Mouse (Mus musculus) olfactory bulb, adult 2 months (tissue): ENCODE measurements around the gene Msmb. TPM values are rescaled to one million over a fixed set of nuclear protein-coding genes. Genes with fewer than 3 reads are reported as not detected.
"Not testable (repeated sequence)": the region's sequence is repeated elsewhere in the genome, so short reads cannot be mapped to it uniquely, and the experiment has no call there.

Experiments used
- H3K27ac ChIP-seq: fragments of 200-500 bp; 2 replicates; pipeline ENCODE4 v1.5.1; 2012; ENCODE audit warnings: low read depth, low read length; ENCODE audit not compliant: insufficient read depth
- H3K4me1 ChIP-seq: fragments of 200-500 bp; 2 replicates; pipeline ENCODE4 v1.6.1; 2012; ENCODE audit warnings: low read length; ENCODE audit not compliant: control insufficient read depth, insufficient read depth
- H3K4me3 ChIP-seq: fragments of 200-500 bp; 2 replicates; pipeline ENCODE4 v1.5.1; 2012; ENCODE audit warnings: mild to moderate bottlenecking, low read depth, low read length, moderate library complexity; ENCODE audit not compliant: insufficient read depth
- CTCF ChIP-seq: fragments of 200-500 bp; IDR thresholded peaks from 2 replicates; pipeline ENCODE4 v1.5.1; 2012; ENCODE audit warnings: low read depth, mild to moderate bottlenecking, low read length, moderate library complexity; ENCODE audit not compliant: insufficient read depth
- POLR2A ChIP-seq: fragments of 200-500 bp; IDR thresholded peaks from 2 replicates; pipeline ENCODE4 v1.6.1; 2012; ENCODE audit warnings: mild to moderate bottlenecking, low read depth, low read length, moderate library complexity; ENCODE audit not compliant: insufficient read depth
- WGBS: fragments of 180-500 bp; shearing (Covaris S2); methylation state at CpG from one replicate; pipeline ENCODE4 v1.1.7; 2018; 5-methylcytosine and 5-hydroxymethylcytosine counted together
- polyA plus RNA-seq: library from polyadenylated mRNA; stranded (reverse); fragments of >200 nt; gene quantifications from 2 replicates; pipeline ENCODE4 v1.2.4, GENCODE M21; 2012; ENCODE audit warnings: low replicate concordance; ENCODE audit not compliant: missing spikeins, insufficient read depth, insufficient read length

Msmb gene
- polyA plus RNA-seq, 1 experiment: not detected

DNA sequence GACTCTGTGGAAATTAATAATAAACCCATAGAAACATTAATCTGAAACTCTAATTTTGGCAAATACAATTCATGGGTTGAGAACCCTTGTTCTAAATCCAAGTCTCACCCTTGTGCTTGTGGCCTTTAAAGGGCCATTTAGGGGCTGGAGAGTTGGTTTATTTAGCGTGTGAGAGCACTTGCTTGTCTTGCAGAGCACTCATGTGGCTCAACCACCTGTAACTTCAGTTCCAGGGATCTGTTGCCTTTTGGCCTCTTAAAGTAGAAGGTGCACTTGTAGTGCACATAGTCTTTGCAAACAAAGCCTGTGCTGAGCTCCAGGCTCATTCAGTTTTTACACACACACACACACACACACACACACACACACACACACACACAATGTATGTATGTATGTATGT lies 25.0 kb downstream of the Msmb start:
- 66% methylated on average over 1 of the region's 1 CpGs for WGBS

DNA sequence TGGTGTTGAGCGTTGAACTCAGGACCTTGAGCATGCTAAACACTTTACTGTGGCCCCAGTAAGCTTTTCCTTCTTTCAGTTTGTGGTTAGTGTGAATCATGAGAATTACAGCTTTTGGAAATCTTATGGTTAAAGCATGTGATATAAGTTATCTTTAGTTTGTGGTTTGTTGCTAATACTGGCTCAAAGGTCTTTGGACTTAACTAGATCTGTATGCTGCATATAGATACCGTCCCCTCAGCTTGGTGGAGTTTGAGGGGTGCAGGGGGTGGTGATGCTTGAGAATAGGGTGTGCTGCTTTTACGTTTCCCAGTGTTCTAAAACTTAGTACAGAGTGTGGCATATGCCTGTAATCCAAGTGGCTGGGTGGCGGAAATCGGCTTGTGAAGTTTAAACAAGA lies 25.5 kb downstream of the Msmb start:
- Histone ChIP-seq H3K4me1 (peaks cover 6% of the 10 kb centered on the region; the same call in 1 of the 2 replicates), H3K27ac (no peak overlapping the region), H3K4me3 (no peak overlapping the region)
- WGBS: 89% methylated on average over 5 of the region's 5 CpGs
- TF ChIP-seq CTCF (no peak), POLR2A (no peak)

More for the DNA sequence above, 25.0 kb downstream of the Msmb start:
- Histone ChIP-seq H3K4me1 (peaks cover 6% of the 10 kb centered on the region; the same call in 1 of the 2 replicates), H3K27ac (no peak overlapping the region), H3K4me3 (no peak overlapping the region)
- no peak for TF ChIP-seq POLR2A
- TF ChIP-seq CTCF: no peak

DNA sequence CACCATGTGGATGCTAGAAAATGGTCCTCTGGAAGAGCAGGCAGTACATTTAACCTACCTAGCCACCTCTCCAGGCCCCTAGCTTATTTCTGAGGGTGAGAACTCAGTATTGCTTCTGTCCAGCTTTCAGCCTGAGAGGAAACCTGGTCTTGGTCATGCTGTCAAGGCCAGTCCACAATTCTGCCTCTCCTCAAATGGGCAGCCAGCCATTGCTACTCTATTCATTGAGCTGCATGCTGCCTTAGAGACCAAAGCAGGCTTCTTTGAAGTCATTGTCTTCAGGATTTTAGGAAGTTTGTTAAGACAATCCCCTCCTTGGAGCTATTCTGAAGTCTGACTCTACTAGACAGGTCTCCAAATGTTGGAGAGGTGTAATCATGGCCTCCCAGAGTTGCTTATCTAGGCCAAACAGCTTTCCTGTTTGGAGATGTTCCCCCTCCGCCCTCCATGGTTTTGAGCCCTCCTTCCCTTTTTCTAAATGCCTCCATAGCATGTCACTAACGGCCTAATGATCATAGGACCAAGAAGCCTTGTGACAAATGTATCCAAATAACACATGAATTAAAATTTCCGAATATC lies 26.9 kb downstream of the Msmb start:
- no peak for TF ChIP-seq CTCF
- TF ChIP-seq POLR2A: no peak
- 67% methylated on average over 3 of the region's 3 CpGs for WGBS
- H3K4me1 ChIP-seq: peaks cover 6% of the 10 kb centered on the region; the same call in 1 of the 2 replicates
- no peak overlapping the region for H3K4me3 ChIP-seq
- no peak overlapping the region for H3K27ac ChIP-seq

- H3K4me3 ChIP-seq: no peak overlapping the region
- 79% methylated on average over 4 of the region's 4 CpGs for WGBS
- H3K4me1 ChIP-seq: peaks cover 6% of the 10 kb centered on the region; the same call in 1 of the 2 replicates
- TF ChIP-seq CTCF (no peak), POLR2A (no peak)
- H3K27ac ChIP-seq: no peak overlapping the region
These were observed 28.3 kb downstream of the Msmb start for GRCm38 (mm10) chr14:32170137-32170536.

GRCm38 (mm10) chr14:32175310-32175709 lies 33.5 kb downstream of the Msmb start:
- TF ChIP-seq POLR2A: no peak
- no peak for TF ChIP-seq CTCF
- no peak overlapping the region for H3K27ac ChIP-seq
- no peaks in the 10 kb centered on the region for H3K4me1 ChIP-seq
- 66% methylated on average over 2 of the region's 2 CpGs for WGBS
- H3K4me3 ChIP-seq: no peak overlapping the region

DNA sequence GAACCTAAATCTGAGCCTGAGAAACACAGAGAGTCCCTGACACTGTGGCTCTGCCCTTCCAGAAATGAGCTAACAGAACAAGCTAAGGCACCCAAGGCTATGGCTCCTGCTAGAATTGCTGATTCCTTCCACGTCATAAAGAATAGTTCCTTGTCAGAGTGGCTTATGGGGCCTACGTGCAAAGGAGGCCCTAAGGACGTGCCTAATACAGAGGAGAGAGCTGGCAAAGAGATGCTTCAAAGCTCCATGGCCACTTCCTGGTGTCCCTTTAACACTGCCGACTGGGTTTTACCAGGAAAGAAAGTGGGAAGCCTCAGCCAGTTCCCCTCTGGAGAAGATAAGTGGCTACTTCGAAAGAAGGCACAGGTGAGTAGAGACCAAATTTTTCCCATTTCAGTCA lies 34.8 kb downstream of the Msmb start:
- not testable (repeated sequence) for H3K4me1 ChIP-seq, H3K4me3 ChIP-seq, H3K27ac ChIP-seq
- 86% methylated on average over 5 of the region's 5 CpGs for WGBS

DNA sequence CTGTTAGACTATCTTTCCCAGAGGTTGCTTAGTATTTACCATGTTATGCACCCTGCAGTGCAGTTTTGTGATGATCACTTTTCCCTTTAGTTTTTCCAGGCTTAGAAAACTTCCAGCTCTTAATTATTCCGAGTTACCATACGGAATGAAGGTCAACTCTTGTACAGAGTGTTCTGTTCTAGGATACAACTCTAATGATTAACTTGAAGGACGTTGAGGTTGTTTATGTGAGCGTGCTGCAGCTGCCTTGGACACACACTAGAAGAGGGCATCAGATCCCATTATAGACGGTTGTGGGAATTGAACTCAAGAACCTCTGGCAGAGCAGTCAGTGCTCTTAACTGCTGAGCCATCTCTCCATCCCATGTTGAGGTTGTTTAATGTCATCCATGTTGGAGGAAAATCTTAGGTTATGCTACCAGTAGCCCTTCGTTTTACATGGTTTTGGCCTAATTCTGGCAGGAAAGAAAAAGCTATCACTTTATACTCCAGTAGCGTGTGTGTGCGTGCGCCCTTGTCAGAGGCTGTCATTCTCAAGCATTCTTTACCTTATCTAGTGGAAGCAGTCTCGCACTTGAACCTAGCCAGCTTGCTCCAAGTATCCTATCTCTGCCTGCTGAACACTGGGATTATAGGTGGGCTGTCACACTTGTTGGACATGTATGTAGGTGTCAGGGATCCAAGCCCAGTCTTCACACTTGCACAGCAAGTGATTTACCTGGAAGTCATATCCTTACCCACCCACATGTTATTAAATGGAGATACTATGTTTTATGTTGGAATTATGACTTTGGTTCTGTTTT lies 37.8 kb downstream of the Msmb start:
- H3K4me1 ChIP-seq: no peaks in the 10 kb centered on the region
- H3K4me3 ChIP-seq: no peak overlapping the region
- TF ChIP-seq CTCF (no peak), POLR2A (no peak)
- no peak overlapping the region for H3K27ac ChIP-seq
- 93% methylated on average over 10 of the region's 10 CpGs for WGBS

DNA sequence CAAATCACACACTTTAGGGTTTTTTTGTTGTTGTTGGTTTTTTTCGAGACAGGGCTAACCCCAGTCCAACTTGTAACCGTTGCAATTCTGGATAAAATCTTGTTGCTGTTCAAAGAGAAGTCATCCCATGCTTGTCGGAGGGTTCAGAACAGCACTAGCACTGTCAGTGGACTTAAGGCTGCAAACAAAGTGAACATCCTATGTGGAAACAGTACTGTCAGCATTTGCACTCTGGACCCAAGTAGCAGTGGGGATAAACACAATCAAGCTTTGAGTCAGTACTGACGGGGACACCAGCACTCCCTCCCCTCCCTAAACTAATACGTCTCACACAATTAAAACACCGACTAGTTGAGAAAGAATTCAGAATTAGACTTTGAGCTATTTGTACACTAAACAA lies 39.0 kb downstream of the Msmb start:
- WGBS: 80% methylated on average over 6 of the region's 6 CpGs
- no peak for TF ChIP-seq POLR2A
- no peak for TF ChIP-seq CTCF
- H3K4me3 ChIP-seq: no peak overlapping the region

GRCm38 (mm10) chr14:32183846-32184245 lies 42.0 kb downstream of the Msmb start:
- TF ChIP-seq POLR2A (no peak), CTCF (no peak)
- H3K4me1 ChIP-seq: no peaks in the 10 kb centered on the region
- no peak overlapping the region for H3K4me3 ChIP-seq
- 94% methylated on average over 4 of the region's 4 CpGs for WGBS
- H3K27ac ChIP-seq: no peak overlapping the region

More for the DNA sequence above, 39.0 kb downstream of the Msmb start:
- no peak overlapping the region for H3K27ac ChIP-seq
- H3K4me1 ChIP-seq: no peaks in the 10 kb centered on the region
